Mouse (Mus musculus) stomach, postnatal 0 days (tissue): ENCODE measurements around the gene Gm3298. TPM values are rescaled to one million over a fixed set of nuclear protein-coding genes. Genes with fewer than 3 reads are reported as not detected.
"Not testable (repeated sequence)": the region's sequence is repeated elsewhere in the genome, so short reads cannot be mapped to it uniquely, and the experiment has no call there.

Experiments
- ATAC-seq: fragments of 200-750 bp; cut with Nextera tagmentation; 2 replicates; pipeline ENCODE4 v1.8.0; 2017; ENCODE audit not compliant: low FRiP score, low TSS enrichment
- DNase-seq: peaks from one replicate; pipeline ENCODE4 v3.0.0-alpha.2; 2016; ENCODE audit warnings: low spot score
- H3K27ac ChIP-seq: fragments of 300-500 bp; sonication (generic); replicated peaks from 2 replicates; pipeline ENCODE4 v1.5.1; 2014; ENCODE audit warnings: mild to moderate bottlenecking, control low read depth
- H3K27me3 ChIP-seq: fragments of 300-500 bp; sonication (generic); 2 replicates; pipeline ENCODE4 v1.6.1; 2014; ENCODE audit warnings: low read length; ENCODE audit not compliant: control insufficient read depth, insufficient read depth
- H3K36me3 ChIP-seq: fragments of 300-500 bp; sonication (generic); 2 replicates; pipeline ENCODE4 v1.6.1; 2014; ENCODE audit warnings: low read length, mixed read lengths; ENCODE audit not compliant: control insufficient read depth, insufficient read depth
- H3K4me1 ChIP-seq: fragments of 300-500 bp; sonication (generic); replicated peaks from 2 replicates; pipeline ENCODE4 v1.6.1; 2014; ENCODE audit warnings: antibody characterized with exemption; ENCODE audit not compliant: control insufficient read depth, insufficient read depth
- H3K4me2 ChIP-seq: fragments of 300-500 bp; sonication (generic); replicated peaks from 2 replicates; pipeline ENCODE4 v1.6.1; 2014; ENCODE audit warnings: low read depth, mild to moderate bottlenecking, control low read depth, moderate library complexity
- H3K4me3 ChIP-seq: fragments of 300-500 bp; sonication (generic); 2 replicates; pipeline ENCODE4 v1.5.1; 2014; ENCODE audit warnings: low read depth, low read length, control low read depth
- H3K9ac ChIP-seq: fragments of 300-500 bp; sonication (generic); 2 replicates; pipeline ENCODE4 v1.6.1; 2014; ENCODE audit warnings: mild to moderate bottlenecking, low read length, control low read depth, mixed read lengths
- H3K9me3 ChIP-seq: fragments of 300-500 bp; sonication (generic); 2 replicates; pipeline ENCODE4 v1.6.1; 2016; ENCODE audit warnings: low read length; ENCODE audit not compliant: control insufficient read depth
- WGBS: fragments of 180-500 bp; shearing (Covaris S2); extraction: QIAGEN DNeasy Blood & Tissue Kit; methylation state at CpG from one replicate; pipeline ENCODE4 v1.1.7; 2014; 5-methylcytosine and 5-hydroxymethylcytosine counted together
- polyA plus RNA-seq: library from polyadenylated mRNA; unstranded; fragments of >200 nt; fragmentation: Nextera tagmentation; extraction: Ambion mirVana; gene quantifications from 2 replicates; pipeline ENCODE4 v1.2.1, GENCODE M21; 2015

Gm3298 gene
- not detected in 2 replicates for polyA plus RNA-seq

- DNase-seq, H3K4me3 ChIP-seq, H3K4me2 ChIP-seq, ATAC-seq, H3K36me3 ChIP-seq, H3K4me1 ChIP-seq, H3K27ac ChIP-seq, H3K27me3 ChIP-seq, H3K9me3 ChIP-seq, H3K9ac ChIP-seq: not testable (repeated sequence)
- no CpG with 5 or more reads among the region's 2 CpGs for WGBS
Observed at GRCm38 (mm10) chr14:5015591-5015990, at the start of gene Gm3298. TSS of gene Gm3298 (plus strand) at chr14:5015891.

DNA sequence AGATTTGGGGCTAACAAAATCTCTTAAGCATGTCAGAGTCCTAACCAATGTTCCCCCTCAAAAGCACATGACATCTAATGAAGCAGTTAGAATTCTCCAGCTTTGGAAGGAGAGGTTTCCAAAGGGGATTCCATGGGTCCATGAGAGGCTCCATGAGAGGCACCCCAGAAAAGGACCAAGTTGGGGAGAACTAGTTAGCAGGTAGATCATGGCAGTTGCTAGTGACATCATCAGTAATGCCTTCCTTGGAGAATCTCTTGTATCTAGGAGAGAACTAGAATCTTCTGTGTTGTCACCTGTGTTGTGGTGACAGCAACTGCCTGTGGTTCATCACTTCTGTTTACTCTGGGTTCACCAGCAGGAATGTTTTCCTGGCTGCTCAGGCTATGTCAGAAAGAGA lies 32.1 kb upstream of the Gm3298 start, which contains the start of gene Gm8297:
TSS of gene Gm8297 (plus strand) at position 301 of the 400 bp plus-strand sequence.
- not testable (repeated sequence) for H3K27ac ChIP-seq, H3K4me1 ChIP-seq, H3K4me2 ChIP-seq, ATAC-seq, H3K4me3 ChIP-seq, H3K36me3 ChIP-seq, H3K9me3 ChIP-seq, H3K9ac ChIP-seq, H3K27me3 ChIP-seq, DNase-seq

GRCm38 (mm10) chr14:5050329-5050728 lies 34.6 kb downstream of the Gm3298 start, which contains the start of gene 4930555G01Rik:
TSS of gene 4930555G01Rik (plus strand) at chr14:5050629.
- not testable (repeated sequence) for H3K4me1 ChIP-seq, H3K27me3 ChIP-seq, H3K4me2 ChIP-seq, H3K36me3 ChIP-seq, ATAC-seq, H3K9me3 ChIP-seq, DNase-seq, H3K27ac ChIP-seq, H3K4me3 ChIP-seq, H3K9ac ChIP-seq
- WGBS: no CpG with 5 or more reads among the region's 3 CpGs

Other genes with a start within 250 kb of the Gm3298 start
- gene Gm9602, start 239.6 kb upstream of the Gm3298 start, polyA plus RNA-seq: not detected in 2 replicates
- gene Gm3269, start 177.8 kb upstream of the Gm3298 start, polyA plus RNA-seq: not detected in 2 replicates
- gene Gm3264, start 160.3 kb upstream of the Gm3298 start, polyA plus RNA-seq: 0.32 TPM in 1 of 2 replicates, not detected in the other
- gene Gm3278, start 123.5 kb upstream of the Gm3298 start, polyA plus RNA-seq: not detected in 2 replicates
- not detected in 2 replicates for gene Gm8297, start 32.0 kb upstream of the Gm3298 start, polyA plus RNA-seq
- gene 4930555G01Rik, start 34.7 kb downstream of the Gm3298 start, polyA plus RNA-seq: not detected in 2 replicates
- 0.38 and 0.52 TPM in 2 replicates for gene Gm8281, start 55.1 kb downstream of the Gm3298 start, polyA plus RNA-seq
- gene Gm8279, start 115.6 kb downstream of the Gm3298 start, polyA plus RNA-seq: not detected in 2 replicates
- not detected in 2 replicates for gene Gm3317, start 148.6 kb downstream of the Gm3298 start, polyA plus RNA-seq
- gene Gm8271, start 169.9 kb downstream of the Gm3298 start, polyA plus RNA-seq: not detected in 2 replicates
- not detected in 2 replicates for gene Gm3526, start 244.7 kb downstream of the Gm3298 start, polyA plus RNA-seq